Mouse (Mus musculus) CD4-positive helper T cell, adult 2 months (primary cell): ENCODE results near the gene Prr13.
A peak's percentile ranks its signal among the peaks of the same experiment; 100 is the strongest.

ENCODE experiments used
- DNase-seq: peaks from one replicate; pipeline ENCODE4 v3.0.0-alpha.2; 2012; ENCODE audit warnings: low read depth, missing footprints, low spot score

The Prr13 gene

GRCm38 (mm10) chr15:102460971-102461370 is 2.1 kb downstream of the Prr13 start:
- peak; percentile 16 for DNase-seq

GRCm38 (mm10) chr15:102461430-102462075 is 2.7 kb downstream of the Prr13 start:
- no peak for DNase-seq

GRCm38 (mm10) chr15:102463666-102464065 is 4.8 kb downstream of the Prr13 start:
- DNase-seq = peak; percentile 59

GRCm38 (mm10) chr15:102468675-102469370 is 10.0 kb downstream of the Prr13 start:
- DNase-seq = no peak

- DNase-seq = peak; percentile 98
Measured at GRCm38 (mm10) chr15:102470183-102470604, 11.4 kb downstream of the Prr13 start, which contains the start of gene Pcbp2. Pcbp2 (plus strand) TSS chr15:102470539.

GRCm38 (mm10) chr15:102470605-102471294 is 11.9 kb downstream of the Prr13 start:
- peak; percentile 90 for DNase-seq

GRCm38 (mm10) chr15:102471295-102471645 is 12.4 kb downstream of the Prr13 start:
- no peak for DNase-seq

GRCm38 (mm10) chr15:102471727-102472126 is 12.9 kb downstream of the Prr13 start:
- no peak for DNase-seq

- no peak for DNase-seq
Measured at GRCm38 (mm10) chr15:102473246-102473645, 14.4 kb downstream of the Prr13 start.

- DNase-seq = no peak
Measured at GRCm38 (mm10) chr15:102474520-102474919, 15.7 kb downstream of the Prr13 start.

GRCm38 (mm10) chr15:102483136-102483535 is 24.3 kb downstream of the Prr13 start:
- no peak for DNase-seq

- DNase-seq = no peak
Measured at GRCm38 (mm10) chr15:102485853-102486252, 27.0 kb downstream of the Prr13 start.

GRCm38 (mm10) chr15:102487664-102488063 is 28.8 kb downstream of the Prr13 start:
- DNase-seq = no peak

- no peak for DNase-seq
Measured at GRCm38 (mm10) chr15:102498322-102498721, 39.5 kb downstream of the Prr13 start.

GRCm38 (mm10) chr15:102499370-102499769 is 40.5 kb downstream of the Prr13 start:
- DNase-seq = no peak

- no peak for DNase-seq
Measured at GRCm38 (mm10) chr15:102499851-102500250, 41.0 kb downstream of the Prr13 start.

GRCm38 (mm10) chr15:102500479-102500878 is 41.7 kb downstream of the Prr13 start:
- DNase-seq = no peak

GRCm38 (mm10) chr15:102501084-102501814 is 42.4 kb downstream of the Prr13 start:
- DNase-seq = no peak

GRCm38 (mm10) chr15:102502254-102502840 is 43.5 kb downstream of the Prr13 start:
- DNase-seq = no peak

- DNase-seq = no peak
Measured at GRCm38 (mm10) chr15:102503447-102503846, 44.6 kb downstream of the Prr13 start, which contains the start of gene Gm10337. Gm10337 (plus strand) TSS chr15:102503722.
